Comparison of ENCODE assay signal across 8 mouse cellular contexts in the genomic region with DNA sequence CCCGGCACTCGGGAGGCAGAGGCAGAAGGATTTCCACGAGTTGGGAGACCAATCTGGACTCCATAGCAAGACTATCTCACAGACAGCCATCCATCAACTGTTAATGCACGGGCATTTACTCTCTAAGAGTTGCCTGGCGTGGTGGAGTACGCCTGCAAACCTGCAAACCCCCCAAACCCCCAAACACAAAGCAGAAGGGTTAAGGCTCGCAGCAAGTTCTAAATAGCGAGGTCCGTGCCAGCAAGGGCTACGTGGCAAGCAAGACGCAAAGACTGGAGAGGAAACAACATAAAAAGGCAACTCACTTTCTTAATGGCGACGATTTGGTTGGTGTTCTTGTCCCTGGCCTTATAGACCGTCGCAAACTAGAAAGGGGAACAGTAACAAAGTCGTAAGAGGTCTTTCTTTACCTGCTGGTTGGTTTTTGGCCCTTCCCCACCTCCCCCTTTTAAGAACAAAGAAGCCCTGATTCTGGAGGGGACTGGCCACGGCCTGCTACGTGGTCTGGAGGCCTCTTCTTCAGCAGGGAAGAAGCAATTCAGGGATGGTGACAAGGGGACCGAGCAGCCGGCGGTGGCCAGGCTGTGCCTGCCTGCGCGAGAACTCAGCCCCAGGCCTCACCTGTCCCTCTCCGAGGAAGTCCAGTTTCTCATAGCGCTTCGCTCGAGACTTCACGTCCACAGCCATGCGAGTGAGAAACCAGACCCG. TPM values are rescaled to one million over a fixed set of nuclear protein-coding genes. Genes with fewer than 3 reads are reported as not detected.
A peak's percentile ranks its signal among the peaks of the same experiment; 100 is the strongest.
DNase-seq lines count a peak whose midpoint lies in the region; ATAC-seq and TF ChIP-seq lines count a peak whose summit lies in the region.

No protein-coding gene starts in this region.

- peaks cover 0 to 14% of the 10 kb centered on the region in 2 experiments; a peak in 2 of 4 replicates for H3K4me1 ChIP-seq in CH12.LX (ENCODE audit: control insufficient read depth in 1 of 2, insufficient read depth in 2 of 2)
- no peaks in the 10 kb centered on the region for H3K4me1 ChIP-seq in embryonic facial prominence, embryonic 11.5 days (ENCODE audit: control insufficient read depth, insufficient read depth, low read length)
- no peaks in the 10 kb centered on the region for H3K4me1 ChIP-seq in hindbrain, embryonic 11.5 days (replicated peaks; ENCODE audit: control insufficient read depth, insufficient read depth, low read length)
- H3K4me1 ChIP-seq in liver, embryonic 15.5 days (replicated peaks), result peaks cover 37% of the 10 kb centered on the region
- peaks cover 2% of the 10 kb centered on the region; the same call in 1 of the 2 replicates for H3K4me1 ChIP-seq in small intestine, adult 2 months (ENCODE audit: control insufficient read depth, insufficient read depth, insufficient read length, low read length)

- 3% methylated on average over 30 of the region's 30 CpGs for WGBS in embryonic facial prominence, embryonic 11.5 days
- WGBS in hindbrain, embryonic 11.5 days, result 2% methylated on average over 30 of the region's 30 CpGs
- WGBS in liver, embryonic 15.5 days (ENCODE audit: insufficient replicate concordance), result 1% methylated on average over 30 of the region's 30 CpGs
- WGBS in small intestine, adult 2 months, result under 1% methylated on average over 30 of the region's 30 CpGs

- peaks cover 11 to 30% of the 10 kb centered on the region in 2 experiments for H3K36me3 ChIP-seq in CH12.LX (replicated peaks in 1 of 2; ENCODE audit: control insufficient read depth in 1 of 2, insufficient read depth in 1 of 2, low read length in 1 of 2)
- H3K36me3 ChIP-seq in embryonic facial prominence, embryonic 11.5 days (replicated peaks; ENCODE audit: control insufficient read depth, insufficient read depth, low read depth, low read length), result no peaks in the 10 kb centered on the region
- peaks cover 2% of the 10 kb centered on the region; the same call in 1 of the 2 replicates for H3K36me3 ChIP-seq in hindbrain, embryonic 11.5 days (ENCODE audit: control insufficient read depth, insufficient read depth, low read length)
- H3K36me3 ChIP-seq in liver, embryonic 15.5 days (replicated peaks), result peaks cover 21% of the 10 kb centered on the region
- H3K36me3 ChIP-seq in small intestine, adult 2 months (ENCODE audit: control insufficient read depth, insufficient read depth, low read length), result peaks cover 13% of the 10 kb centered on the region

- H3K4me3 ChIP-seq in gastrocnemius, adult 2 months, result peak overlapping the region; percentile 90
- peak overlapping the region; percentile 81 to 100 (median 82) for H3K4me3 ChIP-seq in CH12.LX (replicated peaks in 1 of 3; ENCODE audit: low read depth in 2 of 3, low read length in 2 of 3, poor library complexity in 1 of 3)
- H3K4me3 ChIP-seq in embryonic facial prominence, embryonic 11.5 days (ENCODE audit: low read depth, low read length), result peak overlapping the region; percentile 93
- peak overlapping the region; percentile 57 for H3K4me3 ChIP-seq in hindbrain, embryonic 11.5 days (ENCODE audit: low read depth, low read length)
- peak overlapping the region; percentile 79 for H3K4me3 ChIP-seq in liver, embryonic 15.5 days (replicated peaks)
- peak overlapping the region; percentile 88 for H3K4me3 ChIP-seq in small intestine, adult 2 months (ENCODE audit: low read depth, low read length)

- intact Hi-C loops in gastrocnemius, adult 2 months (cut with DNase I), result loop anchor here (5.0 kb wide), 1 partner anchor 68 kb away; no protein-coding TSS in a partner anchor
- intact Hi-C loops in gastrocnemius, postnatal 14 days (cut with DNase I; ENCODE audit: low total_unique reads), result no loop called here
- intact Hi-C loops in left cerebral cortex, postnatal 14 days (cut with DNase I), result no loop called here

- peak overlapping the region; percentile 95 for H3K9ac ChIP-seq in CH12.LX (ENCODE audit: insufficient read depth, low read depth)
- peak overlapping the region; percentile 95 for H3K9ac ChIP-seq in embryonic facial prominence, embryonic 11.5 days (replicated peaks; ENCODE audit: low read length)
- peak overlapping the region; percentile 69 for H3K9ac ChIP-seq in hindbrain, embryonic 11.5 days (ENCODE audit: low read depth, low read length)
- peak overlapping the region; percentile 81 for H3K9ac ChIP-seq in liver, embryonic 15.5 days

- dilution Hi-C loops in CH12.LX (cut with MboI; ENCODE audit: extremely low pct_ligation_motif_present, extremely low pct_unique_long_range_greater_than_20kb, low sequenced_read_pairs), result no loop called here

- peak overlapping the region; percentile 93 for H3K4me2 ChIP-seq in CH12.LX (ENCODE audit: insufficient read depth, low read depth, poor library complexity, severe bottlenecking)
- peak overlapping the region; percentile 66 for H3K4me2 ChIP-seq in embryonic facial prominence, embryonic 11.5 days (ENCODE audit: low read depth, low read length)
- peak overlapping the region; percentile 57 for H3K4me2 ChIP-seq in hindbrain, embryonic 11.5 days (replicated peaks; ENCODE audit: low read depth, low read length)
- peak overlapping the region; percentile 80 for H3K4me2 ChIP-seq in liver, embryonic 15.5 days

- peak; percentile 24 for DNase-seq in gastrocnemius, adult 2 months
- no peak for DNase-seq in gastrocnemius, postnatal 14 days
- DNase-seq in CH12.LX (ENCODE audit: extremely low read depth), result peak; percentile 25
- peak; percentile 21 for DNase-seq in embryonic facial prominence, embryonic 11.5 days (ENCODE audit: low spot score)
- no peak for DNase-seq in hindbrain, embryonic 11.5 days (ENCODE audit: low spot score)
- DNase-seq in left cerebral cortex, postnatal 14 days (ENCODE audit: low spot score in 2 of 2), result no peak

- TF ChIP-seq CTCF in gastrocnemius, adult 2 months (IDR thresholded peaks at IDR 0.05), result no peak
- no peak for TF ChIP-seq CTCF in CH12.LX (conservative IDR thresholded peaks at IDR 0.05 in 1 of 2, IDR thresholded peaks at IDR 0.05 in 1 of 2; ENCODE audit: low read depth in 2 of 2, low read length in 2 of 2)
- no peak for TF ChIP-seq CTCF in small intestine, adult 2 months (IDR thresholded peaks at IDR 0.05; ENCODE audit: extremely low read depth, insufficient read length, insufficient replicate concordance, low read depth, low read length)

- H3K9me3 ChIP-seq in CH12.LX (replicated peaks; ENCODE audit: low read length), result no peaks in the 10 kb centered on the region
- no peaks in the 10 kb centered on the region for H3K9me3 ChIP-seq in embryonic facial prominence, embryonic 11.5 days (replicated peaks; ENCODE audit: control insufficient read depth, low read length)
- H3K9me3 ChIP-seq in hindbrain, embryonic 11.5 days (ENCODE audit: control insufficient read depth, low read length), result no peaks in the 10 kb centered on the region
- H3K9me3 ChIP-seq in liver, embryonic 15.5 days (replicated peaks), result no peaks in the 10 kb centered on the region

- no peak for TF ChIP-seq POLR2A in CH12.LX (IDR thresholded peaks at IDR 0.05; ENCODE audit: low read depth, low read length)
- TF ChIP-seq POLR2A in small intestine, adult 2 months (IDR thresholded peaks at IDR 0.05; ENCODE audit: low read depth, low read length), result no peak

- no peak for TF ChIP-seq EP300 in CH12.LX (IDR thresholded peaks at IDR 0.05; ENCODE audit: low read length)

- in situ Hi-C loops in CH12.LX (cut with MboI; ENCODE audit: low pct_ligation_motif_present, low pct_unique_long_range_greater_than_20kb, low sequenced_read_pairs), result no loop called here

- ATAC-seq in embryonic facial prominence, embryonic 11.5 days (replicated peaks; ENCODE audit: insufficient number of reproducible peaks, low FRiP score, low TSS enrichment, low read depth), result no peak
- ATAC-seq in hindbrain, embryonic 11.5 days (ENCODE audit: low FRiP score), result peak; percentile 92
- peak; percentile 83 for ATAC-seq in liver, embryonic 15.5 days (ENCODE audit: insufficient read depth)

- TF ChIP-seq RAD21 in CH12.LX (IDR thresholded peaks at IDR 0.05; ENCODE audit: low read depth, low read length), result no peak

- H3K27ac ChIP-seq in gastrocnemius, adult 2 months, result peak overlapping the region; percentile 94
- peak overlapping the region; percentile 3; the same call in 1 of the 2 replicates for H3K27ac ChIP-seq in CH12.LX (ENCODE audit: insufficient read depth, low read depth)
- peak overlapping the region; percentile 74 for H3K27ac ChIP-seq in embryonic facial prominence, embryonic 11.5 days (replicated peaks; ENCODE audit: low read depth, low read length)
- peak overlapping the region; percentile 76 for H3K27ac ChIP-seq in hindbrain, embryonic 11.5 days (ENCODE audit: low read depth, low read length)
- peak overlapping the region; percentile 83 for H3K27ac ChIP-seq in liver, embryonic 15.5 days (replicated peaks)
- peak overlapping the region; percentile 53 for H3K27ac ChIP-seq in small intestine, adult 2 months (ENCODE audit: insufficient read depth, low read depth, low read length)

- peaks cover 36% of the 10 kb centered on the region for H3K79me2 ChIP-seq in CH12.LX (replicated peaks; ENCODE audit: control insufficient read depth, extremely low read depth, insufficient read depth, poor library complexity, severe bottlenecking)

- H3K27me3 ChIP-seq in CH12.LX (replicated peaks), result no peaks in the 10 kb centered on the region
- no peaks in the 10 kb centered on the region for H3K27me3 ChIP-seq in embryonic facial prominence, embryonic 11.5 days (ENCODE audit: control insufficient read depth, insufficient read depth, low read length)
- H3K27me3 ChIP-seq in hindbrain, embryonic 11.5 days (ENCODE audit: control insufficient read depth, insufficient read depth, low read length), result no peaks in the 10 kb centered on the region
- H3K27me3 ChIP-seq in liver, embryonic 15.5 days, result no peaks in the 10 kb centered on the region
- H3K27me3 ChIP-seq in small intestine, adult 2 months (ENCODE audit: control insufficient read depth, insufficient read depth, low read length), result no peaks in the 10 kb centered on the region

RNA-seq across cellular contexts. Expression of a gene that starts 0.4 kb away (rescaled TPM):
- total RNA-seq in gastrocnemius, adult 2 months (2021), result 10 to 100 TPM; 11.5 to 13.6 TPM
- 10 to 100 TPM; 14.3 to 17.0 TPM for total RNA-seq in gastrocnemius, postnatal 14 days (2021)
- total RNA-seq in CH12.LX (2012; rRNA removed) (29.4 and 42.6 TPM in 2 replicates), CH12.LX (2014; rRNA removed) (47.8 and 53.6 TPM in 2 replicates)
- 56.9 and 57.4 TPM in 2 replicates for polyA plus RNA-seq in CH12.LX (2012; ENCODE audit: insufficient read length, low read depth)
- 91.1 and 91.3 TPM in 2 replicates for polyA plus RNA-seq in embryonic facial prominence, embryonic 11.5 days (2014; fragmentation: Nextera tagmentation; extraction: Ambion mirVana)
- 78.0 TPM in 2 replicates for polyA plus RNA-seq in hindbrain, embryonic 11.5 days (2014; fragmentation: Nextera tagmentation; extraction: Ambion mirVana)
- polyA plus RNA-seq in liver, embryonic 15.5 days (2015; fragmentation: Nextera tagmentation; extraction: Ambion mirVana), result 31.9 and 32.1 TPM in 2 replicates
- 2.9 and 6.9 TPM in 2 replicates for polyA plus RNA-seq in small intestine, adult 2 months (2012; rRNA removed)
- 10 to 100 TPM; 32.2 to 34.8 TPM for total RNA-seq in left cerebral cortex, postnatal 14 days (2021)

RNA-seq across cellular contexts. Expression of a gene that starts 14.2 kb away (rescaled TPM):
- 100 to 1,000 TPM; 118 to 180 TPM for total RNA-seq in gastrocnemius, adult 2 months (2021)
- 100 to 1,000 TPM; 124 to 151 TPM for total RNA-seq in gastrocnemius, postnatal 14 days (2021)
- 70.0 and 86.0 TPM in 2 replicates for total RNA-seq in CH12.LX (2012; rRNA removed)
- total RNA-seq in CH12.LX (2014; rRNA removed), result 78.3 and 89.3 TPM in 2 replicates
- polyA plus RNA-seq in CH12.LX (2012; ENCODE audit: insufficient read length, low read depth), result 83.7 and 94.0 TPM in 2 replicates
- 123 and 129 TPM in 2 replicates for polyA plus RNA-seq in embryonic facial prominence, embryonic 11.5 days (2014; fragmentation: Nextera tagmentation; extraction: Ambion mirVana)
- 135 and 139 TPM in 2 replicates for polyA plus RNA-seq in hindbrain, embryonic 11.5 days (2014; fragmentation: Nextera tagmentation; extraction: Ambion mirVana)
- polyA plus RNA-seq in liver, embryonic 15.5 days (2015; fragmentation: Nextera tagmentation; extraction: Ambion mirVana), result 83.5 and 107 TPM in 2 replicates
- 28.9 and 50.7 TPM in 2 replicates for polyA plus RNA-seq in small intestine, adult 2 months (2012; rRNA removed)
- 10 to 100 TPM; 66.7 to 74.3 TPM for total RNA-seq in left cerebral cortex, postnatal 14 days (2021)

RNA-seq across cellular contexts. Expression of a gene that starts 45.4 kb away (rescaled TPM):
- total RNA-seq in gastrocnemius, adult 2 months (2021), result not detected
- under 1 TPM; 0.66 to 0.76 TPM for total RNA-seq in gastrocnemius, postnatal 14 days (2021)
- total RNA-seq in CH12.LX (2012; rRNA removed) (23.7 and 30.2 TPM in 2 replicates), CH12.LX (2014; rRNA removed) (49.3 and 54.2 TPM in 2 replicates)
- 49.1 and 50.8 TPM in 2 replicates for polyA plus RNA-seq in CH12.LX (2012; ENCODE audit: insufficient read length, low read depth)
- polyA plus RNA-seq in embryonic facial prominence, embryonic 11.5 days (2014; fragmentation: Nextera tagmentation; extraction: Ambion mirVana), result 72.1 and 74.2 TPM in 2 replicates
- 46.6 and 48.0 TPM in 2 replicates for polyA plus RNA-seq in hindbrain, embryonic 11.5 days (2014; fragmentation: Nextera tagmentation; extraction: Ambion mirVana)
- polyA plus RNA-seq in liver, embryonic 15.5 days (2015; fragmentation: Nextera tagmentation; extraction: Ambion mirVana), result 26.5 and 31.0 TPM in 2 replicates
- 0.33 TPM in 1 of 2 replicates, not detected in the other for polyA plus RNA-seq in small intestine, adult 2 months (2012; rRNA removed)
- under 1 TPM; 0.66 to 0.72 TPM for total RNA-seq in left cerebral cortex, postnatal 14 days (2021)

RNA-seq across cellular contexts. Expression of a gene that starts 56.1 kb away (rescaled TPM):
- total RNA-seq in gastrocnemius, adult 2 months (2021), result not detected
- total RNA-seq in gastrocnemius, postnatal 14 days (2021), result 1 to 10 TPM; 4.2 to 4.3 TPM
- total RNA-seq in CH12.LX (2012; rRNA removed), result 172 and 199 TPM in 2 replicates
- total RNA-seq in CH12.LX (2014; rRNA removed), result 416 and 456 TPM in 2 replicates
- 243 and 337 TPM in 2 replicates for polyA plus RNA-seq in CH12.LX (2012; ENCODE audit: insufficient read length, low read depth)
- 388 and 419 TPM in 2 replicates for polyA plus RNA-seq in embryonic facial prominence, embryonic 11.5 days (2014; fragmentation: Nextera tagmentation; extraction: Ambion mirVana)
- polyA plus RNA-seq in hindbrain, embryonic 11.5 days (2014; fragmentation: Nextera tagmentation; extraction: Ambion mirVana), result 322 and 345 TPM in 2 replicates
- polyA plus RNA-seq in liver, embryonic 15.5 days (2015; fragmentation: Nextera tagmentation; extraction: Ambion mirVana), result 221 and 222 TPM in 2 replicates
- polyA plus RNA-seq in small intestine, adult 2 months (2012; rRNA removed), result 4.3 and 11.2 TPM in 2 replicates
- 1 to 10 TPM; 2.1 to 2.9 TPM for total RNA-seq in left cerebral cortex, postnatal 14 days (2021)

Comparison
In these comparisons a context has a peak if more than half of its experiments do, and no peak if none do; other contexts are left out.
1. DNase-seq: peak in gastrocnemius, adult 2 months (single experiment), CH12.LX (single experiment) and embryonic facial prominence, embryonic 11.5 days (single experiment); none in gastrocnemius, postnatal 14 days (single experiment), hindbrain, embryonic 11.5 days (single experiment) and left cerebral cortex, postnatal 14 days (0 of 2).
2. H3K27ac ChIP-seq: peak in every context shown above with its lines; median percentile 94 in gastrocnemius, adult 2 months; 83 in liver, embryonic 15.5 days; 76 in hindbrain, embryonic 11.5 days; 74 in embryonic facial prominence, embryonic 11.5 days; 53 in small intestine, adult 2 months; 3 in CH12.LX.
3. RNA of a gene that starts 45.4 kb away (polyA plus RNA-seq): 72.1 to 74.2 TPM in embryonic facial prominence, embryonic 11.5 days, 49.1 to 50.8 TPM in CH12.LX, 46.6 to 48.0 TPM in hindbrain, embryonic 11.5 days and 26.5 to 31.0 TPM in liver, embryonic 15.5 days; 0.33 TPM in small intestine, adult 2 months; every median in the first group is over 10 times any median in the second.
4. Peak in every context shown above with its lines, with median percentiles within 50 percentile points of each other: H3K4me3 ChIP-seq, H3K4me2 ChIP-seq and H3K9ac ChIP-seq.